9 mouse cellular contexts compared by ENCODE assay signal in the genomic region with DNA sequence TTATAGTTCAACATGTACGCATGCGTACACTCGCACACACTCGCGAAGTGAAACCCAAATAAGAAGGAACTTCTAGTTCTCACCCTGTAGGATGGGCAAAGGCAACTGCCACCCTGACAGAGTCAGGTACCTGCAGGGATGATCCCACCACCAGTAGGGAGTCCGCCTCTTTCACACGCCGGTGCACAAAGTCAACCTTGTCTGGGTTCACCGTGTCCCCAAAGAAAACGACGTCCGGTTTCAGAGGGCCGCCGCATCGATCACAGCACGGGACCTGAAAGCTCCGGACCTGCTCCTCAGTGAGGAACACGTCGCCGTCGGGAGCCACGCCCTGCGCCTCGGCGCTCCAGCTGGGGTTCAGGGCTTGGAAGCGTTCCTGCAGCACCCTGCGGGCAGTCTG. TPM values are rescaled to one million over a fixed set of nuclear protein-coding genes. Genes with fewer than 3 reads are reported as not detected.
A peak's percentile ranks its signal among the peaks of the same experiment; 100 is the strongest.
DNase-seq lines count a peak whose midpoint lies in the region; ATAC-seq and TF ChIP-seq lines count a peak whose summit lies in the region.
"Had no signal": no experiment of that assay in that cellular context is flagged by ENCODE, and none has a peak within 500 bp of the region (broad histone marks: within the 10 kb centered on the region; RNA-seq: fewer than 3 reads in every experiment).

No protein-coding gene starts in this region.

- TF ChIP-seq CTCF in stomach, postnatal 0 days (IDR thresholded peaks at IDR 0.05; ENCODE audit: low read depth), result no peak

- no peaks in the 10 kb centered on the region for H3K36me3 ChIP-seq in liver, embryonic 16.5 days (ENCODE audit: control insufficient read depth, insufficient read depth)
- peaks cover 2% of the 10 kb centered on the region; the same call in 1 of the 2 replicates for H3K36me3 ChIP-seq in stomach, postnatal 0 days (ENCODE audit: control insufficient read depth, insufficient read depth, low read length)

- no peak overlapping the region for H3K27ac ChIP-seq in liver, embryonic 16.5 days (ENCODE audit: low read length)
- H3K27ac ChIP-seq in stomach, postnatal 0 days (replicated peaks), result no peak overlapping the region

- peaks cover 10% of the 10 kb centered on the region for H3K4me1 ChIP-seq in liver, embryonic 16.5 days (ENCODE audit: control insufficient read depth, low read depth, low read length)
- H3K4me1 ChIP-seq in stomach, postnatal 0 days (replicated peaks; ENCODE audit: control insufficient read depth, insufficient read depth), result 0 out of 2 replicates have a peak, but pooled peaks cover 2% of the 10 kb centered on the region

- peak overlapping the region; percentile 2; the same call in 1 of the 2 replicates for H3K9ac ChIP-seq in liver, embryonic 16.5 days (ENCODE audit: low read depth, low read length)
- H3K9ac ChIP-seq in stomach, postnatal 0 days (ENCODE audit: low read length), result peak overlapping the region; percentile 18; the same call in 1 of the 2 replicates

- H3K4me3 ChIP-seq in liver, embryonic 16.5 days (ENCODE audit: low read depth, low read length), result peak overlapping the region; percentile 12; the same call in 1 of the 2 replicates
- H3K4me3 ChIP-seq in stomach, postnatal 0 days (ENCODE audit: low read depth, low read length), result 0 out of 2 replicates have a peak overlapping the region, but pooled peaks have one; percentile 15
- H3K4me3 ChIP-seq: megakaryocyte, embryonic 14.5 days had no signal

- DNase-seq in cerebellum, adult 9-10 months, result peak; percentile 46
- DNase-seq in cerebellum, postnatal 36 days, result no peak
- DNase-seq in thymus, postnatal 14 days, result peak; percentile 24
- no peak for DNase-seq in thymus, postnatal 0 days (ENCODE audit: low spot score)
- DNase-seq in stomach, postnatal 0 days (ENCODE audit: low spot score), result peak; percentile 64
- DNase-seq in gastrocnemius, adult 18-20 months (ENCODE audit: low spot score), result no peak
- DNase-seq in urinary bladder, postnatal 10 days (ENCODE audit: low spot score), result no peak

- H3K4me2 ChIP-seq in liver, embryonic 16.5 days (ENCODE audit: low read depth, low read length), result peak overlapping the region; percentile 47
- H3K4me2 ChIP-seq in stomach, postnatal 0 days (replicated peaks; ENCODE audit: low read depth), result peak overlapping the region; percentile 36

- no peak for TF ChIP-seq EP300 in stomach, postnatal 0 days (optimal IDR thresholded peaks at IDR 0.05)

- H3K27me3 ChIP-seq in liver, embryonic 16.5 days (ENCODE audit: control insufficient read depth, insufficient read depth, low read depth, low read length), result no peaks in the 10 kb centered on the region
- H3K27me3 ChIP-seq in stomach, postnatal 0 days (ENCODE audit: control insufficient read depth, insufficient read depth, low read length), result no peaks in the 10 kb centered on the region
- H3K27me3 ChIP-seq: megakaryocyte, embryonic 14.5 days had no signal

- ATAC-seq in liver, embryonic 16.5 days (ENCODE audit: low read depth), result no peak
- no peak for ATAC-seq in stomach, postnatal 0 days (ENCODE audit: low FRiP score, low TSS enrichment)

- 48% methylated on average over 27 of the region's 27 CpGs for WGBS in liver, embryonic 16.5 days (ENCODE audit: insufficient replicate concordance)
- WGBS in stomach, postnatal 0 days, result 33% methylated on average over 27 of the region's 27 CpGs

- no peaks in the 10 kb centered on the region for H3K9me3 ChIP-seq in liver, embryonic 16.5 days (replicated peaks; ENCODE audit: control insufficient read depth, low read length)
- H3K9me3 ChIP-seq in stomach, postnatal 0 days (ENCODE audit: control insufficient read depth, low read length), result no peaks in the 10 kb centered on the region
- H3K9me3 ChIP-seq: megakaryocyte, embryonic 14.5 days had no signal

RNA-seq across cellular contexts. Expression of a gene that starts 4.4 kb away (rescaled TPM):
- polyA plus RNA-seq in thymus, postnatal 0 days (2015; fragmentation: Nextera tagmentation; extraction: Ambion mirVana), result 17.0 and 17.3 TPM in 2 replicates
- polyA plus RNA-seq in liver, embryonic 16.5 days (2015; fragmentation: Nextera tagmentation; extraction: Ambion mirVana), result 4.6 and 6.5 TPM in 2 replicates
- 10.1 and 11.5 TPM in 2 replicates for polyA plus RNA-seq in stomach, postnatal 0 days (2015; fragmentation: Nextera tagmentation; extraction: Ambion mirVana)
- total RNA-seq in gastrocnemius, adult 18-20 months (2021), result 10 to 100 TPM; 14.8 to 16.5 TPM

RNA-seq across cellular contexts. Expression of a gene that starts 14.0 kb away (rescaled TPM):
- 0.99 TPM in 2 replicates for polyA plus RNA-seq in thymus, postnatal 0 days (2015; fragmentation: Nextera tagmentation; extraction: Ambion mirVana)
- not detected in 2 replicates for polyA plus RNA-seq in liver, embryonic 16.5 days (2015; fragmentation: Nextera tagmentation; extraction: Ambion mirVana)
- 464 and 489 TPM in 2 replicates for polyA plus RNA-seq in stomach, postnatal 0 days (2015; fragmentation: Nextera tagmentation; extraction: Ambion mirVana)
- total RNA-seq in gastrocnemius, adult 18-20 months (2021), result not detected

RNA-seq across cellular contexts. Expression of a gene that starts 26.4 kb away (rescaled TPM):
- polyA plus RNA-seq in thymus, postnatal 0 days (2015; fragmentation: Nextera tagmentation; extraction: Ambion mirVana), result 40.2 and 44.8 TPM in 2 replicates
- 17.2 and 19.1 TPM in 2 replicates for polyA plus RNA-seq in liver, embryonic 16.5 days (2015; fragmentation: Nextera tagmentation; extraction: Ambion mirVana)
- polyA plus RNA-seq in stomach, postnatal 0 days (2015; fragmentation: Nextera tagmentation; extraction: Ambion mirVana), result 21.1 and 25.8 TPM in 2 replicates
- 10 to 100 TPM; 87.2 to 94.2 TPM for total RNA-seq in gastrocnemius, adult 18-20 months (2021)

RNA-seq across cellular contexts. Expression of a gene that starts 50.7 kb away (rescaled TPM):
- 2.2 TPM in 2 replicates for polyA plus RNA-seq in thymus, postnatal 0 days (2015; fragmentation: Nextera tagmentation; extraction: Ambion mirVana)
- 0.25 and 0.27 TPM in 2 replicates for polyA plus RNA-seq in liver, embryonic 16.5 days (2015; fragmentation: Nextera tagmentation; extraction: Ambion mirVana)
- 3.2 and 3.6 TPM in 2 replicates for polyA plus RNA-seq in stomach, postnatal 0 days (2015; fragmentation: Nextera tagmentation; extraction: Ambion mirVana)
- under 1 TPM in 1 of 2 experiments, not detected in 1; 0.57 TPM for total RNA-seq in gastrocnemius, adult 18-20 months (2021)

Comparison
In these comparisons a context has a peak if more than half of its experiments do, and no peak if none do; other contexts are left out.
1. DNase-seq: peak in cerebellum, adult 9-10 months (single experiment), thymus, postnatal 14 days (single experiment) and stomach, postnatal 0 days (single experiment); none in cerebellum, postnatal 36 days (0 of 2), thymus, postnatal 0 days (single experiment), gastrocnemius, adult 18-20 months (single experiment) and urinary bladder, postnatal 10 days (single experiment).
2. RNA of a gene that starts 14.0 kb away (polyA plus RNA-seq): 464 to 489 TPM in stomach, postnatal 0 days; 0.99 TPM in thymus, postnatal 0 days and not detected in liver, embryonic 16.5 days; every median in the first group is over 100 times any median in the second.